Mouse (Mus musculus): ENCODE measurements at regions not wholly inside any gene's neighbourhood (a gene's known extent, or its start where the extent isn't known, plus 50 kb on each side); places are given as distances from the start of the nearest gene placed in this dataset.

DNA sequence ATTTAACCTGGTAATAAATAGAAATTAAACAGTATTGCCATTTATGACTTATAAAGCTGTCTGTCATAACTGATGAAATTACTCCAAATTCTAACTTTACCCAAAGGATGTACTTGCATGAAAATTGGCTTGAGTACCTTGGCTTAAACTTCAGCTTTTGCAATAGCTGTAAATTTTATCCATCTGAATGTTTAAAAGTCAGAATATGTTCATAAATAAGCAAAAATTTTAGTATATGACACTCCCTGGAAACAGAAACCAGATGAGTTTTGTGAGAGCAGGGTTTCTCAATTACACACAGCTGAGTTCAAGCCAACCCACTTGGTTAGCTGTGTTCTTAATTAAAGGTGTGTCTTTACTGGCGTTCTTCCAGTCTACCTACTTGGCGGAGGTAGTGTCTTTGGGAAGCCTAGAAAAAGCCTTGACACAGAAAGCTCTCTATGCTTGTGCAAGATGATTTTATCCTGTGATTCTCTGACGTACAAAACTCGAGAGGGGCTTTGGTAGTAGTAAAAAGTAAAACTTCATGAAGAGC lies 311.4 kb upstream of the Cxadr start:
- Histone ChIP-seq H3K9ac (ENCODE audit: low read depth, low read length, severe bottlenecking) (no peak overlapping the region), H3K27me3 (ENCODE audit: control insufficient read depth, insufficient read depth, low read length) (no peaks in the 10 kb centered on the region), H3K9me3 (ENCODE audit: control insufficient read depth, low read length) (0 out of 2 replicates have a peak, but pooled peaks cover 2% of the 10 kb centered on the region), H3K4me3 (replicated peaks; ENCODE audit: low read length) (no peak overlapping the region), H3K36me3 (ENCODE audit: control insufficient read depth, insufficient read depth, low read length) (no peaks in the 10 kb centered on the region), H3K4me2 (replicated peaks; ENCODE audit: low read depth, low read length, severe bottlenecking) (no peak overlapping the region), H3K27ac (replicated peaks; ENCODE audit: low read depth, low read length) (no peak overlapping the region), H3K4me1 (ENCODE audit: control insufficient read depth, insufficient read depth, low read length) (no peaks in the 10 kb centered on the region)
- DNase-seq (ENCODE audit: low spot score) = peak; percentile 62
- ATAC-seq (ENCODE audit: low FRiP score, low read depth) = peak; percentile 23; the same call in 1 of the 2 replicates
- 48% methylated on average over 4 of the region's 4 CpGs for WGBS
- TF ChIP-seq POLR2A (IDR thresholded peaks at IDR 0.05; ENCODE audit: borderline replicate concordance, extremely low read depth, insufficient read depth, insufficient read length) = no peak

DNA sequence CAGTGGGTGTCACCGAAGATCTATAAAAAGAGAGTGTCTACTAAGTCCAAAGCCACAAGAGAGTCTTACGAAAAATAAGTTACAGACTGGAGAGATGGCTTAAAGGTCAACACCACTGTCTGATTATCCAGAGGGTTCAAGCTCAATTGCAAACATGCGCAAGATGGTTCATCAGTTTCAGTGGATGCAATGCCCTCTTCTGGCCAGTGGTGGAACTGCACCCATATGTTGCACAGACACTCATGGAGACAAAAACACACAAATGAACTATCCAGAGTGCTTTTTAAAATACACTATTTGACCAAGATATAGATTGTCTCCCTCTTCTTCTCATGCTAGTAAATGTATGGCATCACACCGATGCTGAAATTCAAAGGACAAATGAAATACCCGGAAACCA lies 312.1 kb upstream of the Cxadr start:
- no peak overlapping the region for H3K4me3 ChIP-seq (replicated peaks; ENCODE audit: low read length)
- no peaks in the 10 kb centered on the region for H3K27me3 ChIP-seq (ENCODE audit: control insufficient read depth, insufficient read depth, low read length)
- H3K4me2 ChIP-seq (replicated peaks; ENCODE audit: low read depth, low read length, severe bottlenecking) = no peak overlapping the region
- no peak for DNase-seq (ENCODE audit: low spot score)
- H3K9me3 ChIP-seq (ENCODE audit: control insufficient read depth, low read length) = 0 out of 2 replicates have a peak, but pooled peaks cover 2% of the 10 kb centered on the region
- WGBS = 99% methylated on average over 5 of the region's 5 CpGs
- no peak for ATAC-seq (ENCODE audit: low FRiP score, low read depth)
- H3K27ac ChIP-seq (replicated peaks; ENCODE audit: low read depth, low read length) = no peak overlapping the region
- no peaks in the 10 kb centered on the region for H3K36me3 ChIP-seq (ENCODE audit: control insufficient read depth, insufficient read depth, low read length)
- no peak overlapping the region for H3K9ac ChIP-seq (ENCODE audit: low read depth, low read length, severe bottlenecking)
- TF ChIP-seq POLR2A (IDR thresholded peaks at IDR 0.05; ENCODE audit: borderline replicate concordance, extremely low read depth, insufficient read depth, insufficient read length) = no peak
- H3K4me1 ChIP-seq (ENCODE audit: control insufficient read depth, insufficient read depth, low read length) = no peaks in the 10 kb centered on the region

DNA sequence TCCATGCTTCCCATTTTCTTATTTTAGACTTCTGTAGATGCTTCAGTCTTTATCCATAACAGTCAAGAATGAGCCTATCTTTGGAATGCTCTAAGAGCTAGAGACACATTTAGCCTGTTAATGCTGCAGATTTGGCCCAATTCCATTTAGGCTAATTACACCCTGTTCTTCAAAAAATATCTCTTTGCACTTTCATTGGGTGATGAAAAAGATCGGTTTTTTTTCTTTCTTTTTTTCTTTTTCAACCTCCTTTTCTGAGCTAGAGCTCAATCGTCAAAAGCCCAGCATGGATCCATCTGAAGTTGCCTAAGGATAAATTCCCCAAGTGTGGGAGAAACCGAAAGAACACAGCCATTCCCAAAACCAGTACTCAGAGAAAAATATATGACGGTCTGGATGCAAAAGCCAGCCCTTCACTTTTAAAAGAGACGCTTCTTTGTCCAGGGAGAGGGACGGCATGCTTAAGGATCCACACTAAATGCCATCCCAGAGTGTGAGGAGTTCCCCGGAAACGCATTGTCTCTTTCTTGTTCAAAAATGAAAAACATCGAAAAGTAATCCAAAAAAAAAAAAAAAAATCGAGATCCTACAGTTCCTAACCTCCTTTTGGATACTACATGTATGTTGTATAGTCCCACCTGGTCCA lies 314.3 kb upstream of the Cxadr start:
- DNase-seq (ENCODE audit: low spot score) = no peak
- Histone ChIP-seq H3K27ac (replicated peaks; ENCODE audit: low read depth, low read length) (no peak overlapping the region), H3K9me3 (ENCODE audit: control insufficient read depth, low read length) (0 out of 2 replicates have a peak, but pooled peaks cover 2% of the 10 kb centered on the region), H3K4me2 (replicated peaks; ENCODE audit: low read depth, low read length, severe bottlenecking) (no peak overlapping the region), H3K36me3 (ENCODE audit: control insufficient read depth, insufficient read depth, low read length) (no peaks in the 10 kb centered on the region), H3K4me1 (ENCODE audit: control insufficient read depth, insufficient read depth, low read length) (no peaks in the 10 kb centered on the region), H3K9ac (ENCODE audit: low read depth, low read length, severe bottlenecking) (no peak overlapping the region), H3K4me3 (replicated peaks; ENCODE audit: low read length) (no peak overlapping the region), H3K27me3 (ENCODE audit: control insufficient read depth, insufficient read depth, low read length) (no peaks in the 10 kb centered on the region)
- no peak for TF ChIP-seq POLR2A (IDR thresholded peaks at IDR 0.05; ENCODE audit: borderline replicate concordance, extremely low read depth, insufficient read depth, insufficient read length)
- 77% methylated on average over 10 of the region's 10 CpGs for WGBS
- ATAC-seq (ENCODE audit: low FRiP score, low read depth) = no peak

DNA sequence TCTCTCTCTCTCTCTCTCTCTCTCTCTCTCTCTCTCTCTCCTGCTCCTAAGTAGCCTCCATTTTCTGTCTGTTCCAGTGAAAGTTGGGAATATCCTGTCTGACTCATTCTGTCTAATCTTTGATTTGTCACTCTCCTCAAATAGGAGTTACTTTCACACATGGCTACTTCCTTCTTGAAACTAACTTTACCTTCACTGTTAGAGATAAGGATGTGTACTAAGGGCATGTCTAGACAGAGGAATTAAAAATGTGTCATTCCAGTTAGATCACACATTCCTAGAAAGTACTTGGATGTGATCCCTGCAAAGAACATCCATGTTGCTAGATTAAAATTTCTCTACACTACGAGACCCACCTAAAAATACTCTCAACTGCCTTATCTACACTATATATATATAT lies 346.9 kb upstream of the Gm11146 start:
- DNase-seq (ENCODE audit: low spot score) (no peak), ATAC-seq (ENCODE audit: low FRiP score, low read depth) (no peak)
- no peak overlapping the region for H3K4me2 ChIP-seq (replicated peaks; ENCODE audit: low read depth, low read length, severe bottlenecking)
- 92% methylated on average over 1 of the region's 1 CpGs for WGBS
- H3K36me3 ChIP-seq (ENCODE audit: control insufficient read depth, insufficient read depth, low read length) = no peaks in the 10 kb centered on the region
- H3K27me3 ChIP-seq (ENCODE audit: control insufficient read depth, insufficient read depth, low read length) = no peaks in the 10 kb centered on the region
- no peak for TF ChIP-seq POLR2A (IDR thresholded peaks at IDR 0.05; ENCODE audit: borderline replicate concordance, extremely low read depth, insufficient read depth, insufficient read length)
- H3K4me1 ChIP-seq (ENCODE audit: control insufficient read depth, insufficient read depth, low read length) = no peaks in the 10 kb centered on the region
- H3K9ac ChIP-seq (ENCODE audit: low read depth, low read length, severe bottlenecking) = no peak overlapping the region
- H3K4me3 ChIP-seq (replicated peaks; ENCODE audit: low read length) = no peak overlapping the region
- H3K27ac ChIP-seq (replicated peaks; ENCODE audit: low read depth, low read length) = no peak overlapping the region
- no peaks in the 10 kb centered on the region for H3K9me3 ChIP-seq (ENCODE audit: control insufficient read depth, low read length)

DNA sequence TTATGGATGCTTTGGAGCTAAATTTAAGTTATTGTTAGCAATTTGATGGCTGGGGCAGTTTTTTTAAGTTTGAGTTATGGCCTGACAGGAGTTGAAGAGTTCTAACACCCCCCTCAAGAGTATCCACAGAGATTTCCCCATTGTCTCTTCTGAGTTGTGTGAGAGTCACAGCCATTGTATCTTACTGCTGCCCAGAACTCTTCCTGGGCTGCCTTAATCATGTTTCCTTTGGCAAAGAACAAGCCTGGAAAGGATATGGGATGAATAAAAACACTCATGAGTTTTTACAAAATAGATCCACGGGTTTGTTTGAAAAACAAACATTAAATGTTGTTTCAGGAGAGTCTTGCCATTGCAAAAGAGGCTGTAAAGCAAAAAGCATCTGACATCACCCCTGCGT lies 343.5 kb upstream of the Gm11146 start:
- Histone ChIP-seq H3K27me3 (ENCODE audit: control insufficient read depth, insufficient read depth, low read length) (no peaks in the 10 kb centered on the region), H3K27ac (replicated peaks; ENCODE audit: low read depth, low read length) (no peak overlapping the region), H3K4me3 (replicated peaks; ENCODE audit: low read length) (no peak overlapping the region), H3K9me3 (ENCODE audit: control insufficient read depth, low read length) (no peaks in the 10 kb centered on the region), H3K4me1 (ENCODE audit: control insufficient read depth, insufficient read depth, low read length) (no peaks in the 10 kb centered on the region), H3K4me2 (replicated peaks; ENCODE audit: low read depth, low read length, severe bottlenecking) (no peak overlapping the region), H3K36me3 (ENCODE audit: control insufficient read depth, insufficient read depth, low read length) (no peaks in the 10 kb centered on the region), H3K9ac (ENCODE audit: low read depth, low read length, severe bottlenecking) (no peak overlapping the region)
- no peak for ATAC-seq (ENCODE audit: low FRiP score, low read depth)
- TF ChIP-seq POLR2A (IDR thresholded peaks at IDR 0.05; ENCODE audit: borderline replicate concordance, extremely low read depth, insufficient read depth, insufficient read length) = no peak
- DNase-seq (ENCODE audit: low spot score) = no peak
- 58% methylated on average over 2 of the region's 2 CpGs for WGBS
